Mouse (Mus musculus): ENCODE results near the gene Tomm20. TPM values are rescaled to one million over a fixed set of nuclear protein-coding genes. Genes with fewer than 3 reads are reported as not detected.
"Not testable (repeated sequence)": the region's sequence is repeated elsewhere in the genome, so short reads cannot be mapped to it uniquely, and the experiment has no call there.

The Tomm20 gene
- total RNA-seq (2021) = 100 to 1,000 TPM; 104 to 120 TPM

DNA sequence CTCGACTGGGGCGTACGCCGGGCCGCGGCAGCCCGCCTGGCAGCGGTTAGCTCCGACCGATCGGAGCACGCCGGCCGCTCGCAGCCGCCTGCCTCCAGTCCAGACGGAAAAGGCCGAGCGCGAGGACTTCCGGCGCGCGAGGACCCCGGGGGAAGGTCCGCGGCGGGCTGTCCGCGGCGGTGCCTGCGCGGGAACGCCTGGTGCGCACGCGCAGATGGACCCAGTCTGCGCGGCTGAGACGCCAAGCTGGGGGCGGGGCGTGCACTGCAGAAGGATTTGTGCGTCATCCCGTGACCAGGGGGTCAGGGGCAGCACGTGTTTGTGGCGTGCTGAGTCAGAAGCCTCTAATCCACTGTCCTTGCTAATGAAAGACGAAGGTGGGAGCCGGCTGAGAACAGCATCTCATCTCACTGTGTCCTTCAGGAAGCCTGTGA, at the start of gene Tomm20:
Gene Tomm20 (minus strand): TSS at position 115 of the 434 bp plus-strand sequence.
- peak; percentile 98 for DNase-seq

DNA sequence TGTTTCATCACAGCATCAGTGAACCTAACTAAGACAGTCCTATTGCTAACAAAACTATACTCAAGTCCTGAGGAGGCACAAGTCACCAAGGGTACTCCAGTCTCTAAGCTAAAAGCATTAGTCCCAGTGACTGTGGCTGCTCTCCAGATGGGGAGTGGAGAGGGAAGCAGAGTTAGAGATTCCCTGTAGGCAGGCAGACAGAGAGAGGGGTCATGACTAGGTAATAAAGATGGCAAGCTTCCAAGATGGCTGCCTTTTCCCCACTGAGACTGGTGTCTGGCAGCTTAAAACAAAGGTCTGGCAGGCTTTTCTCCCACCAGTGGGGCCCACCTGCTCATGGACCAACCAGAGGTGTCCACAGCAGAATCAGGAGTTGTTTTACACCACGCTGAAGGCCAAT, 48.9 kb upstream of the Tomm20 start:
- DNase-seq = no peak

DNA sequence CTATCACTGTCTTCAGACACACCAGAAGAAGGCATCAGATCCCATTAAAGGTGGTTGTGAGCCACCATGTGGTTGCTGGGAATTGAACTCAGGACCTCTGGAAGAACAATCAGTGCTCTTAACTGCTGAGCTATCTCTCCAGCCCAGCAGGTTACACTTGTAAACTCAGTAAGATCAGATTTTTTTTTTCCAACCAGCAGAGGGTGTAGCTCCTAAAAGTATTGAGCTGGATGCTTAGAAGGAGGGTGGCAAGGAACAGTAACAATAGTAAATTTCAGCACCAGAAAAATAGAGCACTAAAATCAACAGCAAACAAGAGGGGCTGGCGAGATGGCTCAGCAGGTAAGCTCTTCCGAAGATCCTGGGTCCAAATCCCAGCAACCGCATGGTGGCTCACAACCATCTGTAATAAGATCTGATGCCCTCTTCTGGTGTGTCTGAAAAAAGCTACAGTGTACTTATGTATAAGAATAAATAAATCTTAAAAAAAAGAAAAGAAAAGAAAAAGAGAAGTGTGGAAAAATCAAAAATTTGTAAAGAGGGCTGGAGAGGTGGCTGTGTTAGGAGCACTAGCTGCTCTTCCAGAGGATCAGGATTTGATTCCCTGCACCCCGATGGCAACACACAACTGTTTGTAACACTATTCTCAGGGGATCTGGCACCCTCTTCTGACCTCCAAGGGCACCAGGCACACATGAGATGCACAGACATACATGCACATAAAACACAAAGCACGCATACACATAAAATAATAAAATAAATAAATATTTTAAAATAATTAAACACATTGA, 43.9 kb upstream of the Tomm20 start:
- DNase-seq = no peak

DNA sequence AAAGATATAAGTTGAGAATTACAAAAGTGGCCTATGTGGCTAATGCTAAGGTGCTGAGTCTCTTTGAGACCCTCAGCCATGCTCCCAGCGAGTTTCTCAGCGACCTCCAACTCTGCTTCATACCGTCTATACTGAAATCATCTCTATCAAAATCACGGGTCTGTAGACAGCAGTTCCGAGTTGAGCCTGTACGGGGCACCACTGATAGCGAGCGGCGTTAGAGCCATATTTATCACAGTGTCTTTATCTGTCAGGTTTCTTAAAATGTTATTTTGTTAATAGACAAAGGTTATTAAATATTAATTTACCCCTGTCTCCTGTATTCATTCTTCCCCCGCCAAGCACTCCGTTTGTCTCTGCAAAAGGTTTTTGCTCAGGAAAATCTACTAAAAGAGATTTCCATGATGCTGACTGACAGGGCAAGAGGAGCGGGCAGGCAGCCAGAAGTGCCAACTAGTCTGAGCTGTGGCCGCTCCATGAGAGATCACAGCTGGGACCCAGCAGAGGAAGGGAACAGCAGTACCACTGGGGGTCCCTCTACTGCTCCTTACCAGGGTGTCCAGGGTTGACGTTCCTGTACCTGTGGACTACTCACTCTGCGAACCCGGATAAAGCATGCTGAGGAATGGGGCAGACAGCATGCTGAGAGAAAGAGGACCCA, 42.8 kb upstream of the Tomm20 start:
- DNase-seq = peak; percentile 42

DNA sequence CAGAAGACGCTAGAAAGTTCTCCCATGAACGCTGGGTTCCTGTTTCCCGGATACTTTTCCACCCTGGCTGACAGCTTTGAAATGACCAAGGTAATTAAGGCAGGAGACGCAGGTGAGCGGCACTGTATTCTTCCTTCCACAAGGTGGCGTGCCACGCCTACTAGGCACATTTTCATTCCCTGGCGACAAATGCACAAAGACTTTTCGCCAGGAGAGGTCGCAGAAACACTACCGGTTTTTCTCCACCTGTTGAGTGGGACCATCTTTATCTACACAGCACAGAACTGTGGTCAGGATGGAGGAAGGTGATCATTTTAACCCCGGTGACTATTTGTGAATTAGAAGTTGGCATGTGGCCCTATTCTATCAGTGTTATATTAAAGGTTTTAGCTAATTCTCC, 40.9 kb upstream of the Tomm20 start:
- DNase-seq = peak; percentile 87

DNA sequence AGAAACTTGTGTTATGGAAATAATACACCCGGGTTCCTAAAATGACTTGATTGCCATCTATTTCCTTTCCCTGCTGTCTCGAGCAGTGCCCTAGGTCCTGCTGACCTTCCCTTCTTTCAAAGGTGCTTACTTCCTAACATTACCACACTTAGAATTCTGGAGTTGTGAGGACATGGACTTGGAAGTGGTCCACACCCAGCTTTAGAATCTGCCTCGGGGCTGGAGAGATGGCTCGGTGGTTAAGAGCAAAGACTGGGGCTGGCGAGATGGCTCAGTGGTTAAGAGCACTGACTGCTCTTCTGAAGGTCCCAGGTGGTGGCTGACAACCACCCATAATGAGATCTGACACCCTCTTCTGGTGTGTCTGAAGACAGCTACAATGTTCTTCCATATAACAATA, 34.4 kb upstream of the Tomm20 start:
- DNase-seq = no peak

DNA sequence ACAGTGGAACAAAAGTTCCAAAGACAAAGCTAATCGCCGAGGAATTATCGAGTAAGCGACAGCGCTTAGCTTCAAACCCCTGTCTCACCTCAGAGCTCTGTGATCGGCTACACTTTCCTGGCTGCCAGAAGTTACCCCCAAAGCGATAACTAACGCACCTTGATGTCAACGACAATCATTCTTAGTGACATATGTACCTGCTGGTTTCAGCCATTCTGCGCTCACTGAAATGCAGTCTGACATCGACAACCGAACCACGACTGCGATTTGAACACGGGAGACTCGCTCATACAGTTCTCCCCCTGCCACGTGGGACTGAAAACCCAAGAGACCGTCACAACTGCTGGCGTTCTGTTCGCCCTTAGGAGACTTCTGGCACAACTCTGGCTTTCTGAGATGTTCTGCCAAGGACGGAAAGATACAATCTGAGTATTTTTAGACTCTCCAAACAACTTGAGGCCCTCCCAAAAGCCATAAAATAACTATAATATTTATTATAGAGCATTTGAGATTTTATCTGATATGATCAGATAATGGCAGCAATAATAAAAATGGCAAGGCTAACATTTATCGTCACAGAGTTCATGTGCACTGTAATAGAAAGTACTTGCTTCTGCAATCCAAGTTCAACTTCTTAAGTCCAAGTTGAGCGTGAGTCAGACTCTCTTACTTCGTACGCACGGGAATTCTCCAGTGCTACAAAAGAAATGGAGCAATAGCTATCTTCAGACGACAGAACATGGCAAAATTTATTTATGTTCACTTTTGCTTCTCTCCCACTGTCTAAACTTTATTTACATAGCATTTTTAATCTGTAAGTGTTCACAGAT, 33.7 kb upstream of the Tomm20 start:
- DNase-seq = no peak

DNA sequence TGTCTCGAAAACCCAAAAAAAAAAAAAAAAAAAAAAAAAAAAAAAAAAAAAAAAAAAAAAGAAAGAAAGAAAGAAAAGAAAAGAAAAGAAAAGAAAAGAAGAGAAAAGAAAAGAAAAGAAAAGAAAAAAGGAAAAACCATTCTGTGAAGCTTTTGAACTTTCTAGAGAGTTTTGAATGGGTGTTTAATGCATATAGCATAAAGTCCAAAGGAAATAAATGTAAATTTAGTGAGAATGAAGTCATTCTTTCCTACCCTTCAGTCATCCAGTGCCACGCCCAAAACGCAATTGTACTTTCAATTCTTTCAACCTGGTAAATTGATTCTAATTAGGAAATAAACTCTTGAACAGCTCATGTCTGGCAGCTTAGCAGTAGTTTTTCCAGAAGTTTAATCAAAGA, 32.9 kb upstream of the Tomm20 start:
- not testable (repeated sequence) for DNase-seq

DNA sequence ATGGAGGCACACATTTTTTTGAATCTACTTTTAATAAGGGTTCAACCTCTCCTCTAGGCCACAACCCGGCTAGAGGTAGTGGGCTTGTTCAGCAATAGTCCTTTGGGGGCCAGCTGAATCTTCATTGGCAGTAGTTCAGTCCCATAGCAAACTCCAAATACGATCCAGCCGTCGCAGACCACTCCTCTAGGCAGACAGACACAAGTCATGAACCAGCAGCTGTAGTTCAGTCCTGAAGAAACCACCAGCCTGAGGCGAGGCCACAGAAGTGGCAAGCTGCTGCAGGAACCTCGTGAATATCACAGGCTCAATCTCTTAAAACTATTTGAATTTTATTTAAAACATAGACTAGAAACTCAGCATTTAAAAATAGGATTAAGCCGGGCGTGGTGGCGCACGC, 32.4 kb upstream of the Tomm20 start:
- no peak for DNase-seq

DNA sequence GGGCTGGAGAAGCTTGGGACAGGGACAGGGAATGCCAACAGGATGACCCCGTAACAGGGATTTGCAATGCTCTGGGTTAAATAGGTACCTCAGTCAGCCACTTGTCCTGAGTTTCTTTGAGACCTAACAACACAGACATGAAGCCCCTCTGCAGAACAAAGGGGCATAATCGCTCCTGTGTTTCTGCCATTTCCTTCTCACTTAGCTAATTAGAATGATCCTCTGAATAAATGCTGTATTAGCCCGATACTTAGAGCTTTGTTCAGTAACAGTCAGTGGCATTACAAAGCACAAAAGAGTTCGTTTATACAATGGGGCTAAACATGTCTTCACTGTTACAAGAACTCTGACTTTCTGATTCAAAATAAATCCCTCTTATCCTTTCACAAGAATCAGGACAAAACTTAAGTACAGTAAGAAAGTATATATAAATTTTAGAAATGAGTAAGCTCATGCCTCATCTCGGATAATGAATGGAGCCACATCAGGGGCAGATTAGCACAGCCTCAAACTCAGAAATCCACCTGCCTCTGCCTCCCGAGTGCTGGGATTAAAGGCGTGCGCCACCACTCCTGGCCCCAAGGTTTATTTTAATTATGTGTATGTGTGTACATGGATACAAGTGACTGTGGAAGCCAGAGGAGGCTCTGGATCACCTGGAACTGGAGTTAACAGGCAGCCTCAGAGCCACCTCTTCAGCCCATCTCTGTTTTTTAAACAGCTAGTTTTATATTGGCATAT, 31.1 kb upstream of the Tomm20 start:
- no peak for DNase-seq

DNA sequence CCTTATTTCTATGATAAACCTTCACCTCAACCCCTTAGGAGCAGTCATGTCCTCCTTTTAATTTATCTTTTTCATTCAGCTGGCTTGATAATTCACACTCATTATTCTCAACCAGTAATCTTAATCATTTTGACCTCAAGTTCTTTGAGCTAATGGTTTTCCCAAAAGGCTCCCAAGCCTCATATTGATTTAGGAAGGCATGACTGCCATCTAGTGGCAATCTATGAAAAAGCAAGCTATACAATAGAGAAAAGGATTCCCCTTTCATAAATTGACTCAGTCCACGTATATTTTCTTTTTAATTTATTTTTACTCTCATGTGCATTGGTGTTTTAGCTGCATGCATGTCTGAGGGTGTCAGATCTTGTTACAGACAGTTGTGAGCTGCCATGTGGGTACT, 30.1 kb upstream of the Tomm20 start:
- DNase-seq = no peak

DNA sequence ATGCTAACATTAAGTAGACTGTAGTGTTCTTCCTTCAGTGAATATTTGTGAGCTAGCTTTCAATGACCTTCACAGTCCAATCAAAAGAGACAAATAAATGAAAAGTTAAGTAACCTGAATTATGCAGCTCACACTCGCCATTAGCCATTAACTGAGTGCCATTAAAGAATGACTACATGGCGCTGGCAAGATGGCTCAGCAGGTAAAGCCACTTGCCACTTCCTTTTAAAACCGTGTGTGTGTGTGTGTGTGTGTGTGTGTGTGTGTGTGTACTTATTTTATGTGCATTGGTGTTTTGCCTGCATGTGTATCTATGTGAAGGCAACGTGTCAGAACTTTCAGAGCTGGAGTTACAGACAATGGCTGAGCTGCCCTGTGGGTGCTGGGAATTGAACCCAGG, 28.9 kb upstream of the Tomm20 start:
- no peak for DNase-seq

DNA sequence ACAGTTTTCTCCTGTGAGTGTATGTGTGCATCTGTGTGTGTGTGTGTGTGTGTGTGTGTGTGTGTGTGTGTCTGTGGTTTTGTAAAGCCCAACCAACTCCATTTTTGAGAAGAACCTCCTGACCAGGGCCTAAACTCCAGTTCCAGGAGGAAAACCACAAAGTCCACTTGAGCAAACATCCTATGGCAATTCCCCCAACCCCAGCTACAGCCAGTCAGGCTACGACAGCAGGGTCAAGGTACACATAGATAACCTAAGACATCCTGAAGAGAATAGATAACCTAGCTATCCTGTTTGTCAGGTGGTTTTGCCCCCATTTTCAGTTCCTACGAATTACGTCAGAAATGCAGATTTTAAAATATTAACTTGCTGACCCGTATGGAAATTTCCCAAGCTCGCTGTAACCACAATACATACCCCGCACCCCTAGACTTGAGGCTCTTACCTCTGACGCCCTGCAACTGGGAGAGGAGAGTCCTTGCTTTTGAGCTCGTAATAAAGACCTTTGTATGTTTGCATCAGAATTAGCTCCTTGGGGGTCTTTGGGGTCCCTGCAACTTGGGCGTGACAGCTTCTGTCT, 28.1 kb upstream of the Tomm20 start:
- DNase-seq = no peak

DNA sequence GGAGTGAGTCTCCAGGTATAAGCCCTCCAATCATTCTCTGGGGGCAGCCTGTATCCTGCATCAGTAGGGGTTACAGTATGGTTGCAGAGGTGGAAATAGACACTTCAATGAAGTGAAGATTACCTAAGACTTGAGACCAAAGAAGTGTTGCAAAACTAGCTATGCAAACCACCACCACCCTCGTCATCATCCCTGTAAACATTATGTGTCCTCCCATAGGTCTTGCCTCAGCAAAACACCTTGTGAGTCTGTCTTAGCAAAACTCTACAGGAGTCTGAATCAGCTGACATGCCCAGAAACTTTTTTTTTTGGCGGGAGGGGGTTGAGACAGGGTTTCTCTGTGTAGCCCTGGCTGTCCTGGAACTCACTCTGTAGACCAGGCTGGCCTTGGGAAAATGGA, 27.0 kb upstream of the Tomm20 start:
- no peak for DNase-seq

DNA sequence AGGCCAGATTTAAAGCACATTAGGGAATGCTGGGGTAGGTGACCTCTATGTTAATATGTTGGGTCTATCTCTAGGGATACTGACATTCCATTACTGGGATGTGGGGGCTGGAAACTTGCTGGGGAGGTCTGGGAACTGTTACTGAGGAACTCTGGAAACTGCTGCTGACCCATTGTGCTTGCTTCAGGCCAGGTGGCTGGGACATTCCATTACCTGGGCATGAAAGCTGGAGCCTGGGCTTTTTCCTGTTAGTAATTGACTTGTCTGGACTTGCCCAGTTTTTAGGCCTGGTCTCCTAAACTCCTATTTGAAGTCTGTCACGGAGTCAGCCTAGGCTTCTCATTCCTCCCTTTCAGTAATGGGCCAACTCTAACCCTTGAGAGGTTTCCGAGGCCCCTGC, 26.5 kb upstream of the Tomm20 start:
- no peak for DNase-seq

DNA sequence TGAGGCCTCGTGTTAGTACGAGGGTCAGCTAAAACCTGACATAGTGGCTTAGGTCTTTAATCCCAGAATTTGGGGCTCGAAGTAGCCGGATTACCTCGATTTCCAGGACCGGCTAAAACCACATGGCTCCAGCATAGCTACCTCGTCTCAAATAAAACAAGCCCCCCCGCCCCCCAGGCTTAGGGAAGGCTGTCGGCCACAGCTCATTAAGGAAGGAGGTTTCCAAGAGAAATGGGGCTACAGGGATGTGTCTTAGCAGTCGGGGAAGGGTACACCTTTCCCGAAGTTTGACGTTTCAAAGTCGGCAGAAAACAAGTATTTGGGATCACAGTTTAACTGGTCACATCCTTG, 25.6 kb upstream of the Tomm20 start:
- no peak for DNase-seq

DNA sequence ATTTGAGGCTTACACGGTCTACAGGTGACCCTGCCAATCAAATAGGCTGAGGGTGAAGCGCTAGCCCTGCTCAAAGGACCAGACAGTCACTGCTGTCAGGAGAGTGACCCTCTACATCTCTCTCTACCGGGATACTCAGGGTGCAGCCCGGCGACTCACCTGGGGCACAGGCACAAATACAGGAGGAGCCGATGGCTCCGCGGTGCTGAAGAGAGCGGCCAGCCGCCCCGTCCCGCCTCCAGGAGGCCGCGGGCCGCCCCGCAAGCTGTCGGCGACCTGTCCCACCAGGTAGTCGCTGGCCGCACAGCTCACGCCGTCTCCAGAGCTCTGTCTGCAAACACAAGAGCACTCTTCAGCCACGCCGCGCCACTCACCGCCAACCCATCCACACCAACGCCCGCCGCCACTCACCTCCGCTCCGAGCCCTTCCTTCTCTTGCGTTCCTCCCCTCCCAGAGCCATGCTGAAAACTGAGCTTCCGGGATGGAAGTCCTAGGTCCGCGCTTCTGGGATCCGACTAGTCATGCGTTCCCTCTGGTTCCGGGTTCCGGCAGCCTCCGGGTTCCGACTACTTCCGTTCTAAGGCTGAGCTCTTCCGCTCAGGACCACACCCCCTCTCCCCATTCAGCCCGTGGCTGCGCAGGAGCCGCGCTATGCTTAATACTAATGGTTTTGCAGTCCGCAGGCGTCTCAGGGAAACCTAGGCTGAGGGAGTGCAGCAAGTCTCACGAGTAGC, 25.1 kb upstream of the Tomm20 start, which contains the start of gene Rbm34:
Gene Rbm34 (minus strand): TSS at position 493 of the 735 bp plus-strand sequence.
- DNase-seq = peak; percentile 96

DNA sequence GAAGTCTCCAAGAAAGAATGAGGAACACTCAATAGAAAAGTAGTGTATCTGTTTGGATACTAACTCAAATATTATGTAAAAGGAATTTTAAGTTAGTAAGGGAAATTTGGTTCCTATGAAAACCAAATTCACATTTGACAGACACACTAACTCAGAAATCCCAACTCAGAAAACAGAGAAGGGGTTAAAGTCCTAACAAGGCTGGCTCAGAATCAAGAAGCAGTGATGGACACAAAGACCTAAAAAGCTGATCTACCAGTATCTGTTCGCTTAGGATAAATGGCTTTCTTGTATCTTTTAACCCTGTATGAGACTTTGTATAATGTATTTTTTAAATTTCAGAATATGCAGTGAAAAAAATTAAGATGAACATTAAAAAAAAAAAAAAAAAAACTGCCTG, 23.9 kb upstream of the Tomm20 start:
- DNase-seq = no peak

DNA sequence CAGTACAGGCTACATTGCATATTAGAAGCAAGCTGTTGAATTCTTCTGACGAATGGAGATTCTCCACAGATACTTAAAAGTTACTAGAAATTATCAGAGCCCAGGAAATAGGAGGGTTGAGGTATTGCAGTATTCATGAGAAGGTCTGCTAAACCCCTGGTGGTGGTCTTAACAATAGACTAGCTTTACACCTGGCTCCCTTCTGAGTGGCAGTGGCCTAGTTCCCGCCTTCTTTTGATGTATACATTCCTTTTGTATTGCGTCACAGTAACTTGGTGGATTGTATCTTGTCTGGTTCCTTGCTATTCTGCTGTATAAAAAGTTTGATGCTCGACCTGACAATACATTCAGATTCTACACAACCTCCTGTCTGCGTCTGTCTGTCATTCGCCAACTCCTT, 22.5 kb upstream of the Tomm20 start:
- DNase-seq = no peak

DNA sequence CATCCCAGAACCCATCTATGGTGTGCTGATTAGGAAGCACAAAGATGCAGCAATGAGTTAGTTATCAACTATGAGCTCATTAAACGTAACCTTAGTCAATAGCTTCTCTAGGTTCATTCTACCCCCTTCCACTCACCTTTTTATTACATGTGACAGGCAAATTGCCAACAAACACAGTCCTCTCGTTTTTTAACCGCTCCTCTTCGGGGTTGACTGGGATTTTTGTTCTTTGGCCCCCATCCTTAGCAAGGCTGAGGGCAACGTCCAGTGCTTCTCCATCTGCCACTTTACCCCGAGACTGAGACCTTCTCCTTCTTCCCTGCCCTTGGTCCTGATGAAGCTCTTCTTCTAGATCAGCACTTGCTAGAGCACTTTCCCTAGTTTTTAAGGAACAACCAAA, 19.6 kb upstream of the Tomm20 start:
- DNase-seq = no peak

DNA sequence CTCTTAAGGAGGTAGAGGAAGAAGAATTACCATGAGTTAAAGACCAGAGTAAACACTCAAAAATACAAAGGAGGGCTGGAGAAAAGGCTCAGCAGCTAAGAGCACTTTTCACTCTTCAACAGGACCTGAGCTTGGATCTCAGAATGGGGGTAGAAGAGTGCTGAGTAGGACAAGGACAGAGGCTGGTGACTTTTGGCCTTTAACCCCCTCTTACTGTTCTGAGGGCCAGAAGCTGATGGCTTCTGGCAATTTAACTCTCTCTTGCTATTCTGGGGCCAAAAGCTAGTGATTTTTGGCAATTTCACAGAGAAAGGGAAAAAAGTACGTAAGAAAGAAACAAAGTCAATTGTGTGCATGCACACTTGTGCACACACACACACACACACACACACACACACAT, 17.2 kb upstream of the Tomm20 start:
- no peak for DNase-seq

DNA sequence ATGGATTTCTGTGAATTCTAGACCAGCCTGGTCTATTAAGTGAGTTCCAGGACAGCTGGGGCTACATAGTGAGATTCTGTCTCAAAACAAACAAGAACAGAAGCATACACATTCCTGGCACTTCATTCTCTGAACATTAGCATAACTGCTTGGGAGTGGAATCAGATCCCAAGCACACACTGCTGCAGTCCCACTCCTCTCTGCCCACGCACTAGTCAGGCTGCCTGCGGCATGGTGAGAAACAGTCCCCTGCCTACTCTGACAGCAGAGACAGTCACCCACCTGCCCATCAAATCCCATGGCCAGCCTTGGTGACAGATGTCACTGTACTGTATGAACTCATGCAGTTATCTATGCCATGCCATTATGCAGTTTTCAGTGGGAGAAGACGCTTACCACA, 15.9 kb upstream of the Tomm20 start:
- no peak for DNase-seq
